Mouse (Mus musculus): ENCODE measurements around the gene Pih1d3.

Pih1d3 gene

GRCm38 (mm10) chr1:31222564-31222963, at the start of gene Pih1d3, which contains the start of gene 4931428L18Rik:
Pih1d3 (plus strand) TSS chr1:31222838.
4931428L18Rik (minus strand) TSS chr1:31222684.
- DNase-seq (ENCODE audit: low read depth in 2 of 2, low spot score in 2 of 2), result no peak

DNA sequence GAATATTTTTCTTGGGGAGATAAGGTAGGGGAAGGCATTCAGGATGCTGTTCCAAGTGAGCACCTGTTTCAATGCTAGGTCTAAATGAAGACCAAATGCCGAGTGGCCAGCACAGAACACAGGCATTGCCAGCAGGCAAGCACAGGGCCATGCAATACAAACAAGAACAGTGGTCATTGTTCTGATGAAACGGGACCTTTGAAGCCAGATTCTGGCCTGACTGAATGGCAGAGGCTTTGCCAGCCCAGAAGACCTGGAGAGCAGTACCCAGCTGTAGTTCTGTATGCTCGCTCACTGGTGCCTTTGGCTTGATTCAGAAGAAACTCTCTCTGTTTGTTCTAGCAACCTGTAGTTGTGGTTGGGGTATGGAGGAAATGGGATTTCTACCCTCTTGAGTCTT, 47.2 kb upstream of the Pih1d3 start:
- no peak for DNase-seq (ENCODE audit: low read depth in 2 of 2, low spot score in 2 of 2)

GRCm38 (mm10) chr1:31176101-31176500, 46.5 kb upstream of the Pih1d3 start, which contains the start of gene Lgsn:
Lgsn (plus strand) TSS chr1:31176401.
- no peak for DNase-seq (ENCODE audit: low read depth in 2 of 2, low spot score in 2 of 2)

- DNase-seq (ENCODE audit: low read depth in 2 of 2, low spot score in 2 of 2), result no peak
Observed at GRCm38 (mm10) chr1:31178264-31178663, 44.4 kb upstream of the Pih1d3 start.

GRCm38 (mm10) chr1:31190237-31190866, 32.3 kb upstream of the Pih1d3 start:
- no peak for DNase-seq (ENCODE audit: low read depth in 2 of 2, low spot score in 2 of 2)

DNA sequence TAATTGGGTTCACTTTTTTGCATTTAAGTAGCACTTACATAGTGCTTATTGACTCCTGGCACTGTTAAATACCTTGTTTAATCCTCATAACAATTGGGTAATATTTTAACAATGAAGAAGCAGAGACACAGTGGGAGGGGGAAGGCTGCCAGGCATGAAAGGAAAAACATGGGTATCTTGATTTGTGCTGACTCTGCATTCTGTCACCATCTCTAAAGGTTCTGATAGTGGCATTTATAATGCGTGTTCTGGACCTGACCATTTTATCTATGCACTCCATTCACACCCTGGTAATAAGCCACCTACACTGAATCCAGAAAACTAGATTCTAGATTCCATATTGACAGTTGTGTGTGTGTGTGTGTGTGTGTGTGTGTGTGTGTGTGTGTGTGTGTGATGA, 27.0 kb upstream of the Pih1d3 start:
- no peak for DNase-seq (ENCODE audit: low read depth in 2 of 2, low spot score in 2 of 2)

DNA sequence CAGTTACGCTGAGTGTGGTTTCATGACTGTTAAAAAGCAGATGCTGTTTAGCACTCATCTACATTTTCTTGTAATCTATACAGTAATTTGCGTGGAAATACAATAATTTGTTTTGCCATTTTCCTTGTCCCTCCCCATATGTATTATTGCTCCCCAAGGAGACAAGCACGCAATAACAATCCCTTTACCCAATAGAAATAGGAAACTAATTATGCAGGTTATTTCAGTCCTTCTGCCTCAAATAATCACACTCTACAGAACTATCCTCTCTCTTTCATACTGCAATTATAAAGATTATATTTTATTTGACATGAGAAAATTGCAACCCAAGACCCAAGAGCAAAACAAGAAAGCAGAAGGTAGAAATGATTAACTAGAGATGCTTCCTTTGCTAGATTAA, 25.7 kb upstream of the Pih1d3 start:
- no peak for DNase-seq (ENCODE audit: low read depth in 2 of 2, low spot score in 2 of 2)

GRCm38 (mm10) chr1:31203771-31204170, 18.9 kb upstream of the Pih1d3 start:
- DNase-seq (ENCODE audit: low read depth in 2 of 2, low spot score in 2 of 2), result no peak

DNA sequence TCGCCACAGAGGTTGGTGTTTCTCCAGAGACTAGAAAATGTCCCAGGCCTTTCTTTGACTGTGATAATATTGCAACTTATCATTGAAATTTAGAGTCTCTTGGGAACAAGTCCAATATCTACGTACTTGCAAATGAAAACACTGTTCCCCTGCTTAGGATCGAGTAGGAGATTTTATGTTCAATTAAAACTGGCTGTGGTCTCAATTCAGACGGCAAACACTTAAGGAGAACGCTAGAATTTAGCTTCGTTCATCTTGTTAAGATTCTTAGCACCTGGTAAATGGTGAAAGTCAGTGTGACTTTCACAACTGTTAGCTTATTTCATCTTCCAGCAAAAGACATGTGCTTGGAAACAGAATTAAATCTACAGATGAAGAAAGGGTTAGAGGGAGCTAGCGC, 17.3 kb upstream of the Pih1d3 start:
- DNase-seq (ENCODE audit: low read depth in 2 of 2, low spot score in 2 of 2), result no peak

DNA sequence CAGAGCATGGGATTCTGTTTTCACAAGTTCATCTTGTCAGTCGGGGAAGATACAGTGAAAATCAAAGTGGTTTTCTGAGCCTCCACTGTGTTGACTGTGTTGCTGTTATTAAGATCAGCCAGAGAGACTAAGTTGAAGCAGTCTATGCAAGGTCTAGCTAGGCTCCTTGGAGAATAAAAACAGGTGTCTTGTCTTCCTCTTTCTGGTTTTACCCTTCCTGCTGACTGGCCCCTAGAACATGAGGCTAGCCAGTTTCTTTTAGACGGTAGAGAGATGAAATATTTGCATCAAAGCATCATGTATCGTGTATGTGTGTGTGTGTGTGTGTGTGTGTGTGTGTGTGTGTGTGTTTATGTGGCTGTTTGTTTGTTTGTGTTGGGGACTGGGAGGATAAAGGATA, 16.9 kb upstream of the Pih1d3 start:
- DNase-seq (ENCODE audit: low read depth in 2 of 2, low spot score in 2 of 2), result no peak

- peak in 1 of 2 experiments; percentile 3 for DNase-seq (ENCODE audit: low read depth in 2 of 2, low spot score in 2 of 2)
Observed at GRCm38 (mm10) chr1:31210144-31210543, 12.5 kb upstream of the Pih1d3 start.

- DNase-seq (ENCODE audit: low read depth in 2 of 2, low spot score in 2 of 2), result no peak
Observed at GRCm38 (mm10) chr1:31214831-31215230, 7.8 kb upstream of the Pih1d3 start.

DNA sequence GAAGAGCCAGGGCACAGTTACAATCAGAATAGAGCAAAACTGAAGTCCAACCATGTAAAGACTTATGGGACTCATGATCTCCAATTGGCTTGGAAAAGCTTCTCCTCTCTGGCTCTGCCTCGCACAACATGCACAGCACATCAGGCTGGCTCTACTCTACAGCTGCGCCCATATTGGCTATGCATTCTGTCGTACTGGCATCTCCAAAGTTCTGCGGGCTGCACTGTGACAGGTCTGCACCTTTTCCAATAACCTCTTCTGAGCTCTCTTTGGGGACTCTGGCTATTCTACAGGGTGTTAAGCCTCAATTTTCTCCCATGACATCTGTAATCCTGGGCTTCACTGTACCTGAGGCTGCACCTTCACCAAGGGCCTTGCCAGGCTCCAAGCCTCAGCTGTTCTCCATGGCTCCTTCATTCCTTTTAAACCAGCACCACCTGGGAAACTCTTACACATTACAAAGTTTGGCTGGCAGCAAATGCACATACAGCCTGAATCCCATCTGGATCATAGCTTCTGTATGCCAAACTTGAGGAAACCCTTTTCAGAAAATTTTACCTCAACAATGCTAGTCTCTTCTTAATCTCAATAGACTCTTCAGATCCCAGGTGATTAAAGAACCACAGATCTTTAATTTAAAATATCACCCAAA, 1.9 kb upstream of the Pih1d3 start:
- no peak for DNase-seq (ENCODE audit: low read depth in 2 of 2, low spot score in 2 of 2)

DNA sequence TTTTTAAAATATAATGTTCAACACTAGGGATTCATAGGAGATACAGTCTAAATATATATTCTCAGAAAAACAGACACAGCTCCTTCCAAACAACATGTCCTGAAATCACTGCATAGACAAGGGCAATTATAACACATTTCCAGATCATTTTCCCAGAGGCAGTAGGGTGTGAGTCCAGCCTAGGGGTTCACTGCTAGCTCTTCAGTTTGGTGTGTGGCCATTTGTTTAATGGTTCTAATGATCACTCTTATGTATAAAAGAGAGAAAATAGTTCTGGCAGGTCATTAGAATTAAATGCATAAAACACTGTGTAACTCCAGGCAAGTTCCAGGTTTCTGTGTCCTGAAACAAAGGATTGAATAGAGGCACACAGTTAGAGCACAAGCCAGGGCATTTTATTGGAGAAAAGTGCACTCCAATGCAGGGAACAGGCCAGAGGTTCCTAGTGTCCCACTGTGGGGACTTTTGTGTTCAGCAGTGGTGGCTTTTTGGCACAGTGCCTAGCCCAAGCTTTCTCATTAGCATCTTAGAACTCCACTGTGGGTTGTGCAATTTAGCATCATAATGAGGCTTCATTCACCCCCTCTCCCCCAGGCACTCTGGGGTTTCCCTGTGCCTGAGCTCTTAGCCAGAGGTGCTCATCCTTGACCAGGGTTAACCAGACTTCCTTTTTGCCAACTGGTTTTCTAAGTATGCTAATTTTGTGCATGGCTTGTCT, 10.8 kb downstream of the Pih1d3 start:
- DNase-seq (ENCODE audit: low read depth in 2 of 2, low spot score in 2 of 2), result no peak

- no peak for DNase-seq (ENCODE audit: low read depth in 2 of 2, low spot score in 2 of 2)
Observed at GRCm38 (mm10) chr1:31260218-31260923, 37.7 kb downstream of the Pih1d3 start.

All from CD8-positive naive resting alpha-beta T cell, adult 2 months (primary cell).